Mouse (Mus musculus): ENCODE results near the gene Psmb8. TPM values are rescaled to one million over a fixed set of nuclear protein-coding genes. Genes with fewer than 3 reads are reported as not detected.
A peak's percentile ranks its signal among the peaks of the same experiment; 100 is the strongest.
"Not testable (repeated sequence)": the region's sequence is repeated elsewhere in the genome, so short reads cannot be mapped to it uniquely, and the experiment has no call there.

The Psmb8 gene
- polyA plus RNA-seq, 1 experiment from 2014 or later: 7.9 TPM

DNA sequence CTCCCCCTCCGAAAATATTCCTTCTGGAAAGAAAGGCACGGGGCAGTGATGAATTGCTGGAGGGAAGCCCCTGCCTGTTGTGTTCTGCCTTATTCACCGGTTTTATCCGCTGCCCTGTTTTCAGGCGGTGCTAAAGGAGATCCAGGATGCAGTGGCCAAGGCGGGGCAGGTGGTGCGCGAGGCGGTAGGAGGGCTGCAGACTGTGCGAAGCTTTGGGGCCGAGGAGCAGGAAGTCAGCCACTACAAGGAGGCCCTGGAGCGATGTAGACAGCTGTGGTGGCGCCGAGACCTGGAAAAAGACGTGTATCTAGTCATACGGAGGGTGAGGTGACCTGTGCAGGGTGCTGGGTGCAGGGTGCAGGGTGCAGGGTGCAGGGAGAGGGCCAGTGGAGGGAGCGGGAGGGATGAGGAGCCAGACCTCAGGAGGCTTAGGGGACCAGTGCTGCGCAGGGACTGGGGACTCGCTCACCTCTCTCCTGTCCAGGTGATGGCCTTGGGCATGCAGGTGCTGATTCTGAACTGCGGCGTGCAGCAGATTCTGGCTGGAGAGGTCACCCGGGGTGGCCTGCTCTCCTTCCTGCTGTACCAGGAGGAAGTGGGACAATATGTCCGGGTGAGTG is 14.3 kb downstream of the Psmb8 start:
- H3K36me3 ChIP-seq (ENCODE audit: insufficient read depth): no peaks in the 10 kb centered on the region
- ATAC-seq (ENCODE audit: insufficient read depth): no peak
- no peaks in the 10 kb centered on the region for H3K9me3 ChIP-seq (ENCODE audit: low read depth, low read length)
- H3K4me1 ChIP-seq (ENCODE audit: insufficient read depth): no peaks in the 10 kb centered on the region
- peaks cover 47% of the 10 kb centered on the region for H3K27me3 ChIP-seq (ENCODE audit: insufficient read depth, low read length)
- TF ChIP-seq CTCF (IDR thresholded peaks at IDR 0.05; ENCODE audit: low read depth): no peak
- no peak overlapping the region for H3K9ac ChIP-seq
- no peak for DNase-seq
- WGBS: 20% methylated on average over 23 of the region's 23 CpGs
- no peak overlapping the region for H3K4me3 ChIP-seq (ENCODE audit: low read depth, low read length)
- H3K27ac ChIP-seq (ENCODE audit: low read depth): no peak overlapping the region
- no peak overlapping the region for H3K4me2 ChIP-seq

- H3K4me1 ChIP-seq (ENCODE audit: insufficient read depth): no peaks in the 10 kb centered on the region
- H3K36me3 ChIP-seq (ENCODE audit: insufficient read depth): no peaks in the 10 kb centered on the region
- no peak for DNase-seq
- H3K9ac ChIP-seq: no peak overlapping the region
- 45% methylated on average over 21 of the region's 21 CpGs for WGBS
- H3K9me3 ChIP-seq (ENCODE audit: low read depth, low read length): no peaks in the 10 kb centered on the region
- peaks cover 42% of the 10 kb centered on the region for H3K27me3 ChIP-seq (ENCODE audit: insufficient read depth, low read length)
- no peak for ATAC-seq (ENCODE audit: insufficient read depth)
- no peak overlapping the region for H3K27ac ChIP-seq (ENCODE audit: low read depth)
- no peak overlapping the region for H3K4me3 ChIP-seq (ENCODE audit: low read depth, low read length)
- no peak overlapping the region for H3K4me2 ChIP-seq
- no peak for TF ChIP-seq CTCF (IDR thresholded peaks at IDR 0.05; ENCODE audit: low read depth)
These were observed 16.4 kb downstream of the Psmb8 start for GRCm38 (mm10) chr17:34213936-34214335.

DNA sequence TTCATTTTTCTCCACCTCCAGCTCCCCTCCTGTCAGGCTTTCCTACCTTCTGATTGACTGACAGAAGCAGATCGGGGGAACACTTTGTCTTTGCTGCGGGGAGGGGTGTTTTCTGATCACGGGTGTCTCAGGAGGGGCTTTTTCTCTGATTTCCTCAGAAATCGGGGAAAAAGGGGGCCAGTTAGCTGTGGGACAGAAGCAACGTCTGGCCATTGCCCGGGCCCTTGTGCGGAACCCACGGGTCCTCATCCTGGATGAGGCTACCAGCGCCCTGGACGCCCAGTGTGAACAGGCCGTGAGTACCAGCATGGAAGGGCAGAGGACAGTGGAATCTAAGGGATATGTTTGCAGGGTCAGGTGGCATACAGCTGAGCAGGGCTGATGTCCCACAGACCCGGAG is 17.7 kb downstream of the Psmb8 start:
- Histone ChIP-seq H3K27ac (ENCODE audit: low read depth) (no peak overlapping the region), H3K9me3 (ENCODE audit: low read depth, low read length) (no peaks in the 10 kb centered on the region), H3K4me2 (no peak overlapping the region), H3K9ac (no peak overlapping the region), H3K36me3 (ENCODE audit: insufficient read depth) (no peaks in the 10 kb centered on the region), H3K4me1 (ENCODE audit: insufficient read depth) (no peaks in the 10 kb centered on the region), H3K4me3 (ENCODE audit: low read depth, low read length) (no peak overlapping the region), H3K27me3 (ENCODE audit: insufficient read depth, low read length) (peaks cover 36% of the 10 kb centered on the region)
- DNase-seq (no peak), ATAC-seq (ENCODE audit: insufficient read depth) (no peak)
- WGBS: 83% methylated on average over 12 of the region's 12 CpGs
- no peak for TF ChIP-seq CTCF (IDR thresholded peaks at IDR 0.05; ENCODE audit: low read depth)

DNA sequence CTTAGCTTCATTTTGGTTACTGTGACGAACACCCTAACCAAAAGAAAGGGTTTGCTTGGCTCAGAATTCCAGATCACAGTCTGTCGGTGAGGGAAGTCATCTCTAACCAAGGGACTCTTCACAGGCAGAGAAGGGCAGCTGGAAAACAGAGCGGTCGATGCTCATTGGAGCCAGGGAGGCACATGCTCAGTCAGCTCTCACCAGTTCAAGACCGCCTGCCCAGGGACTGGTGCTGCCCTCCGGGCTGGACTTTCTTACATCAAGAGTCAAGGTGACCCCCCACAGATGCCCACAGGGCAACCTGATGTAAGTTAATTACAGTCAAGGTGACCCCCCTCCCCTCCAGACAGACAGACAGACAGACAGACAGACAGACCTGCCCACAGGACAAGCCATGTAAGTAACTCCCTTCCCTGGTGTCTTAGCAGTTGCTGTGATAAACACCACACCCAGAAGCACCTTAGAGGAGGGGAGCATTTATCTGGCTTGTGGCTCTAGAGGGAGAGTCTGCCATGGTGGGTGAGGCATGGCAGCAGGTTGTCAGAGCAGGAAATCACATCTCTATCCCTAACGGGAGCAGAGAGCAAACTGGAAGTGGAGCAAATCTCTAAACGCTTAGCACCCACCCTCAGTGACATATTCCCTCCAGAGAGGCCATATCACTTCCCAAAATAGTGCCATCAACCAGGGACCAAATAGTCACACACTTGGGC is 19.9 kb downstream of the Psmb8 start:
- ATAC-seq (ENCODE audit: insufficient read depth) (no peak), DNase-seq (no peak)
- TF ChIP-seq CTCF (IDR thresholded peaks at IDR 0.05; ENCODE audit: low read depth): no peak
- Histone ChIP-seq H3K36me3 (ENCODE audit: insufficient read depth) (no peaks in the 10 kb centered on the region), H3K9ac (no peak overlapping the region), H3K4me1 (ENCODE audit: insufficient read depth) (no peaks in the 10 kb centered on the region), H3K4me3 (ENCODE audit: low read depth, low read length) (no peak overlapping the region), H3K9me3 (ENCODE audit: low read depth, low read length) (no peaks in the 10 kb centered on the region), H3K4me2 (no peak overlapping the region), H3K27me3 (ENCODE audit: insufficient read depth, low read length) (peaks cover 24% of the 10 kb centered on the region), H3K27ac (ENCODE audit: low read depth) (no peak overlapping the region)
- WGBS: 80% methylated on average over 8 of the region's 8 CpGs

DNA sequence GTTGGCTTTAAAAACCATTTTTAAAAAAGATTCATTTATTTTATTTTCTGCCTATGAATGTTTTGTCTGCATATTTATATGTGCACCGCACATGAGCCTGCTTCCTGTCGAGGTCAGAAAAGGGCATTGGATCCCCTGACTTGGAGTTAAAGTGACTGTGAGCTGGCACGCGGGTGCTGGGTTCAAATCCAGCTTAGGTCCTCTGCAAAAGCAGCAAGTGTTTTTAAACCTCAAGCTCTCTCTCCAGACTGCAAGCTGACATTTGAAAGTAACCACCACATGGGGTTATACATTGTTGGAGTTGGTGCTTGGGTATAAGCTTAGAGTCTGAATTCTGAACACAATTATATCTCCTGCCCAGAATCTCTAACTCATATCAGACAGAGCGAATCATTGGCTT is 20.5 kb downstream of the Psmb8 start:
- no peak overlapping the region for H3K27ac ChIP-seq (ENCODE audit: low read depth)
- no peak for ATAC-seq (ENCODE audit: insufficient read depth)
- H3K9me3 ChIP-seq (ENCODE audit: low read depth, low read length): no peaks in the 10 kb centered on the region
- H3K36me3 ChIP-seq (ENCODE audit: insufficient read depth): no peaks in the 10 kb centered on the region
- DNase-seq: no peak
- no peak overlapping the region for H3K4me2 ChIP-seq
- H3K27me3 ChIP-seq (ENCODE audit: insufficient read depth, low read length): peaks cover 20% of the 10 kb centered on the region
- no peak for TF ChIP-seq CTCF (IDR thresholded peaks at IDR 0.05; ENCODE audit: low read depth)
- H3K4me1 ChIP-seq (ENCODE audit: insufficient read depth): no peaks in the 10 kb centered on the region
- H3K4me3 ChIP-seq (ENCODE audit: low read depth, low read length): no peak overlapping the region
- no peak overlapping the region for H3K9ac ChIP-seq
- WGBS: 84% methylated on average over 5 of the region's 5 CpGs

DNA sequence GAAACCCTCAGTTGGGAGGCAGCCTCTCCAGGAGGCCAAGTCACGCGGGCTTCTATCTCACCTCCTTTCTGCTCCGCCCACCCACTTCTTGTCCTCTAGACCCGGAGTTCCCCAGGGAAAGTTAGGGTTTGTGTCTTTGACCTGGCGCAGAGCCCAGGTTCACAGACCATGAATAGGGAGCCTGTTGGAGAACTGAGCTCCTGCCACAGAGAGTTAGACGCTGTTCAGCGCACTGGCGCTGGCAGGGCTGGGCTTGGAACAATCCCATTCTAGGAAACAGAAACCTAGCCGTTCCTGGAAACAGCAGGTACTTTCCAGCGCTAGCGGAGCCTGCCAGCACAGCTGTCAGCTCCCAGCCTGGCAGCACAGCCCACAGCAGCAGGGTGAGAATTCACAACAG is 21.2 kb downstream of the Psmb8 start:
- ATAC-seq (ENCODE audit: insufficient read depth): no peak
- Histone ChIP-seq H3K27ac (ENCODE audit: low read depth) (no peak overlapping the region), H3K4me2 (no peak overlapping the region)

GRCm38 (mm10) chr17:34219096-34219495 is 21.6 kb downstream of the Psmb8 start:
- H3K9ac ChIP-seq; H3K27ac ChIP-seq (ENCODE audit: low read depth); DNase-seq; ATAC-seq (ENCODE audit: insufficient read depth); H3K9me3 ChIP-seq (ENCODE audit: low read depth, low read length); H3K4me2 ChIP-seq; H3K4me1 ChIP-seq (ENCODE audit: insufficient read depth); H3K4me3 ChIP-seq (ENCODE audit: low read depth, low read length); H3K36me3 ChIP-seq (ENCODE audit: insufficient read depth): not testable (repeated sequence)
- peaks cover 11% of the 10 kb centered on the region for H3K27me3 ChIP-seq (ENCODE audit: insufficient read depth, low read length)
- 89% methylated on average over 8 of the region's 11 CpGs for WGBS
- TF ChIP-seq CTCF (IDR thresholded peaks at IDR 0.05; ENCODE audit: low read depth): peak; percentile 47

More for the DNA sequence above, 21.2 kb downstream of the Psmb8 start:
- Histone ChIP-seq H3K4me1 (ENCODE audit: insufficient read depth) (no peaks in the 10 kb centered on the region), H3K36me3 (ENCODE audit: insufficient read depth) (no peaks in the 10 kb centered on the region), H3K9me3 (ENCODE audit: low read depth, low read length) (no peaks in the 10 kb centered on the region), H3K4me3 (ENCODE audit: low read depth, low read length) (no peak overlapping the region), H3K27me3 (ENCODE audit: insufficient read depth, low read length) (peaks cover 15% of the 10 kb centered on the region), H3K9ac (no peak overlapping the region)
- no peak for TF ChIP-seq CTCF (IDR thresholded peaks at IDR 0.05; ENCODE audit: low read depth)
- WGBS: 78% methylated on average over 11 of the region's 11 CpGs
- no peak for DNase-seq

- not testable (repeated sequence) for H3K4me3 ChIP-seq (ENCODE audit: low read depth, low read length); H3K4me2 ChIP-seq; DNase-seq; H3K9me3 ChIP-seq (ENCODE audit: low read depth, low read length); H3K27ac ChIP-seq (ENCODE audit: low read depth); ATAC-seq (ENCODE audit: insufficient read depth); H3K36me3 ChIP-seq (ENCODE audit: insufficient read depth); H3K27me3 ChIP-seq (ENCODE audit: insufficient read depth, low read length); H3K4me1 ChIP-seq (ENCODE audit: insufficient read depth); H3K9ac ChIP-seq
- WGBS: 97% methylated on average over 3 of the region's 7 CpGs
These were observed 22.3 kb downstream of the Psmb8 start for GRCm38 (mm10) chr17:34219801-34220200.

GRCm38 (mm10) chr17:34220401-34220800 is 22.9 kb downstream of the Psmb8 start:
- not testable (repeated sequence) for H3K4me3 ChIP-seq (ENCODE audit: low read depth, low read length); H3K36me3 ChIP-seq (ENCODE audit: insufficient read depth); ATAC-seq (ENCODE audit: insufficient read depth); H3K27ac ChIP-seq (ENCODE audit: low read depth); H3K4me2 ChIP-seq; DNase-seq; H3K4me1 ChIP-seq (ENCODE audit: insufficient read depth); H3K27me3 ChIP-seq (ENCODE audit: insufficient read depth, low read length); H3K9ac ChIP-seq; H3K9me3 ChIP-seq (ENCODE audit: low read depth, low read length)
- 91% methylated on average over 5 of the region's 16 CpGs for WGBS

All from lung, embryonic 14.5 days (tissue).